Mouse (Mus musculus): ENCODE data around the gene Xrcc1.

Gene Xrcc1

DNA sequence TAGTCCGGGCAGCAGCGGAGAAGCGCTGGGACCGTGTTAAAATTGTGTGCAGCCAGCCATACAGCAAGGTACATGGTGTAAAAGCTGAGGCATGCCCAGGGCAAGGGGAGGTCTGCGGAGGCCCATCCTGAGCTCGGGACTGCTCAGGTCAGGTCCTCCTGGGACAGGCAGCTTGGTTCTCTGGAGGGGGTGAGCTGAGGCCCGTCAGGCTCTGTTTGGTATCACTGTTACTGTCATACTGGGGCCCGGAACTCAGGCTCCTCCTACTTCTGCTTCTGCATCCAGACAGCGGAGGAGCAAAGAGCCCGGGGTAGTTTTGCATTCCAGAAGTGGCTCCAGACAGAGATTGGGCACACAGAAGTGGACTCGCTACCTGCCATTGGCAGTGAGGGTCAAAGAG lies 19.5 kb downstream of the Xrcc1 start:
- DNase-seq (ENCODE audit: low read depth), result no peak

DNA sequence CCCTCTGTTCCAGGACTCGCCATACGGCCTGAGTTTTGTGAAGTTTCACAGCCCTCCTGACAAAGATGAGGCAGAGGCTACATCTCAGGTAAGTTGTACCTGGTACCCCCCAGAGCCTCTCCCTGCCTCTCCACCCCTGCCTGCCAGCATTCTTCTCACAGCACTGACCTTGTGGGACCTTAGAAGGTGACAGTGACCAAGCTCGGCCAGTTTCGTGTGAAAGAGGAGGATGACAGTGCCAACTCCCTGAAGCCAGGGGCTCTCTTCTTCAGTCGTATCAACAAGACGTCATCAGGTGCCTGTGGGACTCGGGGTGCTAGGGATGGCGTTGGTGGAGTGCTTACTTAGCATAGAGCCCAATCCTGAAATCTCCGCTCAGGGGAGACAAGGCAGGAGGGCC lies 20.1 kb downstream of the Xrcc1 start:
- DNase-seq (ENCODE audit: low read depth), result no peak

DNA sequence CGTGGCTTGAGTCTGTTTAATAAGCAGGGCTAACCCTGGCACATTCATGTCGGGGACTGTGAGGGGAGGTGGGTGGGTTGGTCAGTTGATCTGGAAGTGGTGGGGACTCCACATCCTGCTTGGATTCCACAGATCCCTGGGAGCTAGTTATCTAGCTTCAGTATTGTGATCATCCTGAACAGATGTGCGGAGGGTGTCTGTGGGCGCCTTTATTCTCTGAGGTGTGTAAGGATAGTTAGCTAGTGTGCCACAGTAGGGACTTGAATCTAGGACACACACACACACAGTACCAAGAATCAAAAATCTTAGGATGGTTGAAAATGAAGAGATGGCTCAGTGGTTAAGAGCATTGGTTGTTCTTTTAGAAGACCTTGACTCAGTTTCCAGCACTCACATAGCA lies 22.4 kb downstream of the Xrcc1 start:
- no peak for DNase-seq (ENCODE audit: low read depth)

DNA sequence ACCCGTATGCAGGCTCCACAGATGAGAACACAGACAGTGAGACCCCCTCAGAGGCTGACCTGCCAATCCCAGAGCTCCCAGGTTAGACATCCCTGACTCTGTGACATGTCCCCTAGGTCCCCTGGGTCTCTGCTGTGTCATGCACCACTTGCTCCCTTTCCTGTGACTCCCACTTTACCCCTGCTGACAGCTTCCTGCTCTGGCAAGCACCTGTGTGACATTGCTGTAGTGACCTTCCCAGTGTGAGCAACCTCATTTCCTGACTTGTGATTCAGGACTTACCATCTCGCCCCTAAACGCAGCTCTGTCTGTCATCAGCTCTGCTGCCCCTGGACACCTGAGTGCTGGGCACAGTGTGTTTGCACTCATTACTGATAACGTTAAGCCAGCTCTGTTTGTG lies 25.0 kb downstream of the Xrcc1 start:
- DNase-seq (ENCODE audit: low read depth), result no peak

DNA sequence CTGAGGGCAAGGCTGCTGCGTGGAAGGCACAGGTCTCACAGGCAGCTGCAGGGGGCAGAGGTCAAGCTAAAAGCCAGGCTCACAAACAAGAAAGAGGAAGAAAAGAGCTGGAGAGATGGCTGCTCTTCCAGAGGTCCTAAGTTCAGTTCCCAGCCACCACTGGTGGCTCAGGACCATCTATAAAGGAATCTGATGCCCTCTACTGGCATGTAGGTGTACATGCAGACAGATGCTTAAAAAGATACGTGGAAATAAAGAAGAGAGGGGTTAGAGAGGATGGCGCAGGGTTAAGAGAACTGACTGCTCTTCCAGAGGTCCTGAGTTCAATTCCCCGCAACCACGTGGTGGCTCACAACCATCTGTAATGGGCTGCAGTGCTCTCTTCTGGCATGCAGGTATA lies 26.4 kb downstream of the Xrcc1 start:
- DNase-seq (ENCODE audit: low read depth), result no peak

DNA sequence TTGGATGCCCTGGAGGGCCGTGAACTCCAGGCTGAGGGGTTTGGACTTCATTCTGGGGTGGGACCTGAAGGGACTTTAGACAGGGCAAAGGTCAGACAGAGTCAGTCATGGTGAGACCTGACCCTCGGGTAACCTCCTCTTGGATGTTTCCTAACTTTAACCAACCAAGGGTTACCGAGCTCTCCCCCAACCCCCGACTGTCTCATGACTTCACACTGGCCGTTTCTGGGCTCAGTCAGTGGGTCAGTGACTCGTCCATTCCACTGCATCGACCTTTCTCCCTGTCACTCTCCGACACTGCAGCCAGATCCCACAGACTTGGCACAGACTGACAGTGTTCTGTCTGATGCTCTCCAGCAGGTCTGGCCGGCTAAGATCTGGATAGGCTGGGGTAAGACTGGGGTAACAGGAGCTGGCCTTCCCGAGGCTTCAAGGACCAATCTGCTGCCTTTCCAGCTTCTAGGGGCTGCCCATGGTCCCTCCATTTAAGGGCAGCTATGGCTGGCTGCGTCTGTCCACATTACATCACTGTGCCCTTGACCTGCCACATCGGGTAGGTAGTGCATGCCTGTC lies 28.2 kb downstream of the Xrcc1 start:
- DNase-seq (ENCODE audit: low read depth), result no peak

DNA sequence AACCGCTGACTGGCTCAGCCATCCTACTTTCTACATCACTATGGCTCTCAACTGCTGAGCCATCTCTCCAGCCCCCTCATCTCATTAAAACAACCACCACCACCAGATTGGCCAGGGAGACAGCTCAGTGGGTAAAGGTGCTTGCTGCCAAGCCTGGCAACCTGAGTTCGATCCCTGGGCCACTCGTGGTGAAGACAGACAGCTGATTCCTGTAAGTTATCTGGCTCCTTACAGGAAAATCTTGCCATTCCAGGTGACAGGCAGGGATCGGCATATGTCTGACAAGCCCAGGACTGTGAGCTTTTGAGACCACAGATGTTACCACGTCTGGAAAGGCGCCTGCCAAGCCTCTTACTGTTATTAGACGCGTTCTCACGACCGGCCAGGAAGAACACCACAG lies 31.7 kb downstream of the Xrcc1 start:
- DNase-seq (ENCODE audit: low read depth), result no peak

DNA sequence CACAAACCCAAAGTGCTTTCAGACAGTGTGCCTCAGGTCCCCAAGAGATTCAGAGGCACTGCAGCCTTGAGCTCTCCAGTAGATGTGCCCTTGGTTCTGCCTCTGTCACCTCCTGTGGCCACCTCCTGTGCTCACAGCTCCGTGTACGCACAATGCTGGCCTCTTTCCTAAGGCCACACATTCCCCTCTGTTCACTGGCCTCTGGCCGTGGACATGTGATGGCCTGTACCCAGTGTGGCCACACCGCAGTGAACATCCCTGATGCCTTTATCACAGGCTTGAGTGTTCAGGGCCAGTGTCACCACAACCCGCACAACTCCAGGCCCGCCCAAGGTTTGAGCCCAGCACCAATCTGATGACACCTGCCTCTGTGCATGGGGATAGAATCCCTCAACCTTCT lies 38.8 kb downstream of the Xrcc1 start:
- no peak for DNase-seq (ENCODE audit: low read depth)

DNA sequence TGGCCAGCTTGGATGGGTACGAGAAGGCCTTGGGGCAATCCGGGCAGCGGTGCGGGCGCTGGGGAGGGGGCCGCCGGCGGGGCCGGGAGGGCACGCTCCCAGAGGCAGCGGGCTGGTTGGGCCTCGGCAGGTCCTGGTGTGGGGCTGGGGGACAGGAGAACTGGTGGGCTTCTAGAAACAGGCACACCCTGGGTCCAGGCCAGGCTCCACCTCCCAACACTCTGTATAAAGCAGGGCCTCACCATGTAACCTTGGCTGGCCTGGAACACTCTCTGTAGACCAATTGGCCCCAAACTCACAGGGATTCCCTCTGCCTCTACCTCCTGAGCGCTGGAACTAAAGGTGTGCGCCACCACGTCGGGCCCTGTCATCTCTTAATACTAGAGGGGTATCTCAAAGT lies 39.9 kb downstream of the Xrcc1 start:
- no peak for DNase-seq (ENCODE audit: low read depth)

DNA sequence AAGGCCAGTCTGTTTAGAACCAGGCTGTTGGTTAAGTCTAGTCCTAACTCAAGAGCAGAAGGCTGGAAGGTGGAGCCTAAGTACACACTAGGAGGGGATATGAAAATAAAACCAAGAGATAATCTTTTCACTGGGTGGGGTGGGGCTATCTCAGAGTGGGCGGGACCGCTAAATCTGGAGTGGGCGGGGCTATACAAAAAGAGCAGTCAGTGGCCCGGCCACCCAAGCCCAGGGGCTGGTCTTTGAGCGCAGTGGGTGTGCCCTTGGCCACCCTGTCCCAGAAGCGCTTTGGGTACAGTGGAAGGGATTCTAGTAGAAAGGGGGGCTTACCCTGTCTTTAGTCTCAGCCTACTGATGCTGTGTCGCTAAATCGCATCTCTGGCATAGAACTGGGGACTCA lies 40.7 kb downstream of the Xrcc1 start:
- DNase-seq (ENCODE audit: low read depth), result no peak

DNA sequence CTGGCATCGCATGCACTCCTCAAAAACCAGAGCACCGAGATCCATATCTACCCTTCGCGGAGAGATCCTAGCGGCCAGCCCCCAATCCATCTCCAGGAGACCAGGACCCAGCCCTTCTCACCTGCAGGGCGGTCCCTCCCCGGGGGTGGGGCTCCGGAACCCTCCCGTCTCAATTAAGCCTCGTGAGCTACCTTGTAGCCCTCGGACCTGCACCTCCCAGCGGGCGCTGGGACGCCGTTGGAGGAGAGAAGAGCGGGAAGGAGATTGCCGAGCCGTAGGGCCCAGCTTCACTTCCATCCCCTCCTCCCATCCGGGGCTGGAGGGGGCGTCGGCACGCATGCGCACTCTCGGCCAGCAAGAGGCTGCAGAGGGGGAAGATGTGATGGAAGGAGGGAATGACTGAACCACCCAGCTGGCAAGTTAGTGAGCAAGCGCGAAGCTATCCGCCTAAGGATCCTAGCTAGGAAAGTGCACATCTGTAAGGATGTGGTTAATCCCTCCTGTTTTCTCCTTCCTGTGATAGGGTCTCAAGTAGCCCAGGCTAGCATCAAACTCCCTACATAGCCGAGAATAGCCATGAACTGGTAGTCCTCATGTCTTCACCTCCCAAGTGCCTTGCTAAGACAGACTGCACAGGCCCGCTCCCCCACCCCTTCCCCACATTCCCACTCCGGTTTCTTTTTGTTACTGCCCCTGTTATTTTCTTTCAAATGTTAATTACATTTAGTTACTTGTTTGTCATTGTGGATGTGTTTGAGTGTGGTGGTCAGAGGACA lies 41.4 kb downstream of the Xrcc1 start, which contains the start of the genes Ethe1 and Zfp575:
Ethe1 (plus strand) TSS at position 214 of the 776 bp plus-strand sequence.
Zfp575 (minus strand) TSS at position 312 of the 776 bp plus-strand sequence.
- DNase-seq (ENCODE audit: low read depth), result no peak

DNA sequence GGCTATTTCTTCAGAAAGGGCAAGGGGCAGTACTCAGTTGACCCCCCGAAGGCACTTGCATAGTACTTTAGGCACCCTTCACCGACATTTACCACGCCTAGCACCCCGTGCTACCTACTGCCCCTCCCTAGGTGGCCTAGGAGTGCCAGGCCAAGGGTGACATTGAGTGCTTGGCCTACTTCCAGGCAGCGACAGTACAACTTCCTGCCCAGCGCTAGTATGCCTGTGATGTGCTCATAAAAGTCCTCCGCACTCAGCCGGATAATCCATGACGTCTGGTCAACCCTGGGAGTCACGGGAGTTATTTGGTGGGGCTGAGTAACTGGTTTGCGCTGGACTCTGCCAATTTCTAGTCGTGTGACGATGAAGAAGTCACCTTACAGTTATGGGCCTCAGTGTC lies 42.2 kb downstream of the Xrcc1 start:
- no peak for DNase-seq (ENCODE audit: low read depth)

DNA sequence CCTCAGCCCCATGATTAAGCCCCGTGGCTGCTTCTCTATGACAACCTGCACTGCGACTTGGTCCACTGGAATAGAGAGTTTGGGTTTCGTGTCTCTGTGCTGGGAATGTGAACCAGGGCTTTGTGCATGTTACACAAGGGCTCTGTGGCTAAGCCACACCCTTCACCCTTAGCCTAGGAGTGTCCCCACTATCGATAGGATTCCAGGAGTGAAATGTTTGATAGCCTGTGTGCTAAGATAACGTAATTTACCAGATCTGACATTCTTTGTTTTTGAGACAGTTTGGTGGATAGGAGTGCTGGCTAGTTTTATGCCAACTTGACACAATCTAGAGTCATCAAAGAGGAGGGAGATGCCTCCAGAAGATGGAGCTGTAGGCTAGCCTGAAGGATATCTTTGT lies 45.6 kb downstream of the Xrcc1 start:
- no peak for DNase-seq (ENCODE audit: low read depth)

DNA sequence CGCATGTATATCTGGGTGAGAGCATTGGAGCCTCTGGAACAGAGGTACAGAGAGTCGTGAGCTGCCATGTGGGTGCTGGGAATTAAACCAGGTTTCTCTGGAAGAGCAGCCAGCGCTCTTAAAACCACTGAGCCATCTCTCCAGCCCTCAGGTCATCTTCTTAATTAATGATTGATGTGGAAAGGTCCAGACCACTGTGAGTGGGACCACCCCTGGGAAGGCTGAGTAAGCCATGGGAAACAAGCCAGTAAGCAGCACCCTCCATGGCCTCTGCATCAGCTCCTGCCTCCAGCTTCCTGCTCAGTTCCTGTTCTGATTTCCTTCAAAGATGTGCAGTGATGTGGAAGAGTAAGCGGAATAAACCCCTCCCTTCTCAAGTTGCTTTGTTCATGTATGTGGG lies 46.1 kb downstream of the Xrcc1 start:
- DNase-seq (ENCODE audit: low read depth), result no peak

DNA sequence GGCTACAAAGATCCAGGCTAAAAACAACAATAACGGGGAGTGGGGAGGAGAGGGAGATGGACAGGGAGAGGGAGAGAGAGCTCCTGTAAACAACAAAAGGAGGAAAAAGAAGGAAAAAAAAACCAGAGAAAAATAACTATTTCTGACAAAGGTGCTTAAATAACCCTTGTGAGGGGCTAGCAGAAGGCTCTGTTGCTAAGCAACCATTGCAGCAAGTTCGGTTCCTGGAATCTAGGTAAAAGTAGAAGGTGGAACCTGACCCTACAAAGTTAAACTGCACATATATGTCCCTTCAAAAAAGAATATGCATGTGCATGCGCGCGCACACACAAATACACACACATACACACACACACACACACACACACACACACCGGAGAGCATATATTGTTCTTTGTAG lies 46.7 kb downstream of the Xrcc1 start:
- DNase-seq (ENCODE audit: low read depth), result no peak

DNA sequence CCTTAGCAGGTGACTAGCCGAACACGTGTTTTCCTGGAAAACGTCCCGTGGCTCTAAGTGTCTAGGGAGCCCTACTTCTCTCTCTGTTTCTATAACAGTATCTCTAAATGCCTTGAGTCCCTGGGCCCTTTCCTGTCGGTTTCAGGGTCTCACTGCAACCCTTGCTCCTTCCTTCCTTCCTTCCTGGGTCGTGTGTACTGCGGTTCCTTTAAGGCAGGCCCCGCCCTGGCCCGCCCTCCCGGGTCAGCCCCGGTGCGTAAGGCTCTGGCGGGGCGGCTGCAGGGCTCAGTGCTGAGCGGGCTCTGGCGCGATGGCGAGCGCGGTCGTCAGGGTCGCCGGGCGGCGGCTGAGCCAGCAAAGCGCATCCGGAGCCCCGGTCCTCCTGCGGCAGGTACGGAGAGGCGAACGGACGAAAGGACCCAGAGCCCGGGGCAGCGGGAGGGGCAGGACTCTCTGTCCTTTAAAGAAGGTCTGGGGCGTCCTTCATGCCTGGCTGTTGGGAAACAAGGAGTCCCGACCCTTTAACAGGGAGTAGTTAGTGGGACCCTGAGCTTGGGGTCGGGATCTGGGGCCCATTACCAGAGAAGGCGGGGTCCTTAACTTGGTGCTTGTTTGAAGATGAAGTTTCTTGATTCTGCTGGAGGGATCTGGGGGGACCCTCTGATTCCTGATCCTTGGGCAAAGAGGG lies 47.7 kb downstream of the Xrcc1 start:
- DNase-seq (ENCODE audit: low read depth), result no peak

DNA sequence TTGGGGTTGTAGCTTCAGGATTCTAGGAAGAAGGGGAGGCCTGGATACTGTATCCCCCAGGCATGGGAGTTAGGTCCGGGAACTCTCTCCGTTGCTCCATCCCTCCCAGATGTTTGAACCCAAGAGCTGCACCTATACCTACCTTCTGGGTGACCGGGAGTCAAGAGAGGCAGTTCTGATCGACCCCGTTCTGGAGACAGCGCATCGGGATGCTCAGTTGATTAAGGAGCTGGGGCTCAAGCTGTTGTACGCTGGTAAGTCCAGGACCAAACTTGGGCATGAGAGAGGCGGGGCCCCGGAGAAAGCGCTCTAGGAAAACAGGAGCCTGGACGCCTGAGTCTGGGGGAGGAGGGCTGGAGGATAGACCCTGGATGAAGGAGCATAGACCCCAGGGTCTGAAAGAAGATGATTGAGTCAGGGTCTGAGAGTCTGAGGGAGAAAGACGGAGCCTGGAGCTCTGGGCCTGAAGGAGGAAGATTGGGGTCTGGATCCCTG lies 48.3 kb downstream of the Xrcc1 start:
- no peak for DNase-seq (ENCODE audit: low read depth)

DNA sequence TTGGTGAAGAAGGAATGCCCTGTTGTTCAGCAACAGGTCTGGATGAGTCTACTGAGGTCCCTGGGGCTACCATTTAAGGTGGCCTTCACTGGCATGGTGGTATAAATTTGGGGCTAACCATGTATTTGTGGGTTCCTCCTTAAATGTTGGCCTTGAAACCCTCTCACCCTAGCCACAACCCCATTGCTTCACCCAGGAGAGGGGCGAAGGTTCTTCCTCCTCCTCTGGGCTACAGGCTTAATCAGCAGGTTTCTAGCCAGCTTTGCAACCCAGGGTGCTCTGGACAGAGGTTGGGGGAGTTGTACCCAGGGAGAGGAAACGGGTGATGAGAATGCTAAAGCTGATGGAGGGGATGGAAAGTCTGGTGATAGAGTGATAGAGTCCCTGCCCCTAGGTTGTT lies 49.4 kb downstream of the Xrcc1 start:
- no peak for DNase-seq (ENCODE audit: low read depth)

DNA sequence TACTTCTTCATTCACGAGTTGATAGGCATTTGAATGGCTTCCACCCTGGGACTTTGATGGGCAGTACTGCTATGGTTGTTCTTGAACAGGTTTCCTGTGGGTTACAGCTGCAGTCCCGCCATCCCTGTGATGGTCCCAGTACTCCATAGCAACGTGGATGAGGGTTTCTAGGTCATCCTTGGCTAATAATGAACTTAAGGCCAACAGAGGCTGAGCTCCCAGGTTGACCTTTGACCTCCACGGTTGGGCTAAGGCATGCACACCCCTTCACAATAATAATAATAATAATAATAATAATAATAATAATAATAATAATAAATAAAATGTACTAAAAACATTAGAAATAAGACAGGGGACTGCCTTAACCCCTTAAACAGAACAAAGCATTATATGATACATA lies 52.0 kb downstream of the Xrcc1 start:
- DNase-seq (ENCODE audit: low read depth), result no peak

DNA sequence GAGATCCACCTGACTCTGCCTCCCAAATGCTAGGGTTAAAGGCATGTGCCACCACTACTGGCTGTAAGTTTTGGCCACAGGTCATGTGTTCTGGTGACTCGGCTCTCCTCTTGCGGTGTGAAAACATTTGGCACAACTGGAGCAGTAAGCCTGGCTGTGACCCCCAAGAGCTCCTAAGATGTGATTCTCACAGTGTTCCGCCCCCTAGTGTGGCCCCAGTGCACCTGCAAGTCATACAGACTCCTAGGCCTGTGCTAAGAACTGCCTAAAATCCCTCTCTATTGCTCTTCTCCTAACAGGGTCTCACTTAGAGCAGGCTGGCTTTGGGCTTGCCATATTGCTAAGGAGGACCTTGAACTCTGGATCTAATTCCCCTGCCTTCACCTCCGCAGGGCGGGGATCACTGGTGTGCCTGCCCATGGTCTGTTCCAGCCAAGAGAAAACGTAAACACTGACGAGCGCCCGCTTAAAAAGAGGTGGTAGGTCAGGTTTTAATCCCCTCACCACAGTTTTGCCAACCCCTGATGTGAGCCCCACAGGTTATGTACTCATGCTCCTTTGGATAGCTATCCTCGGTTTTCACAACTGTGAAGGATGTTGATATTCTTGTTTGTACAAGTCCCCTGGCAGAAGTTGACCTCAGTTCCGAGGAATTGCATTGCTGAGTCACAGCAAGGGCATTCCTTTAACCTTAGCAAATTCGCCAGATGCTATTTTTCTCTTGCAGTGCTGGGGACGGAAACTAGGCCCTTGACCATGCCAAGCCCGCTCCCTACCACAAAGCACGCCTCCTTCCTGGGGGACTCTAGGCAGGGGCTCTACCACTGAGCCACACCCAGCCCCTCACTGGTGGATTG lies 53.4 kb downstream of the Xrcc1 start:
- DNase-seq (ENCODE audit: low read depth), result no peak

DNA sequence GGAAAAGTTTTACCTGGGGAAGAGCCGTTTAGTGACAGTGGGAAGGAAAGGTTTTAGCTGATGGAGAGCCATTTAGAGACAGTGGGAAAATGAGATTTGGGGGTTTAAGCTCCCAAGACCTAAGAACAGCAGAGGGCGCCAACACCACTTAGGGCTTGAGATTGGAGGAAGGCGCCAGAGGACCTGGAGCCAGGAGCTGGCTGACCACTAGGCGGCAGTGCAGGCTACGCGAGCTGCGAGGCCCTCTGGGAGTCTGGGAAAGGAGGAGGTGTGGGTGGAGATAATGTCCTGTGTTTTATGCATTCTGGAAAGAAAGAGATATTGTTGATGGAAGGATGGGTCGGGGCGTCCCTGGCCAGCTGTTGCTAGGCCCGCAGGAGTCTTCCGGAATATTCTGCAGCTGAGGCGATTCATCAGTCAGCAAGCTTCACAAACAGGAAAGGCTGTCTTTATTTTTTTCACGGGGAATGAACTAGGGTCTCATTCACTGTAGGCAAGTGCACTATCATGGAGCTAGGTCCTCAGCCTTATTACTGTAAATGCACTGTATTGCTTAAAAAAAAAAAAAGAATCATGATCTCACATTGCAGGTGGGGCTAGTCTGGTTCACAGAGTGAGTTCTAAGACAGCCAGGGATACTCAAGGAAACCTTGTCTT lies 55.0 kb downstream of the Xrcc1 start:
- DNase-seq (ENCODE audit: low read depth), result peak; percentile 97

DNA sequence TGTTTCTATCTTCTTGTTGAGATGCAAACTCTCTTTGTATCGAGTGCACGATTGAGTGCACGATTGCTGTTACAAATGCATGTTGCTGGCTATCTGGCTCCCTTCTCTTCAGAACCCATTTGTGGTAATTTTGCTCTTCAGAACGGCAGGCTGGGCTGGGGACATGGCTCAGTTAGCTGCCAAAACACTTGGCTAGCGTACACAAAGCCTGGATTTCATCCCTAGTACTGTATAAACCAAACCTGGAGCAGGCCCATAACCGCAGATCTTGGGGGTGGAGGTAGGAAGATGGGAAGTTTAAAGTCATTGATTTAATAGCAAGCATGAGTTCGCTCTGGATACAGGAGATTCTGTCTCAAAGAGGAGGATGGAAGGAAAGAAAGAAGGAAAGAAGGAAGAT lies 59.5 kb downstream of the Xrcc1 start:
- no peak for DNase-seq (ENCODE audit: low read depth)

Data from c-Kit-positive CD71-negative TER-119-negative erythroid progenitor cells, embryonic 14.5 days (primary cell).